16 mouse cellular contexts compared by ENCODE assay signal in the genomic region with DNA sequence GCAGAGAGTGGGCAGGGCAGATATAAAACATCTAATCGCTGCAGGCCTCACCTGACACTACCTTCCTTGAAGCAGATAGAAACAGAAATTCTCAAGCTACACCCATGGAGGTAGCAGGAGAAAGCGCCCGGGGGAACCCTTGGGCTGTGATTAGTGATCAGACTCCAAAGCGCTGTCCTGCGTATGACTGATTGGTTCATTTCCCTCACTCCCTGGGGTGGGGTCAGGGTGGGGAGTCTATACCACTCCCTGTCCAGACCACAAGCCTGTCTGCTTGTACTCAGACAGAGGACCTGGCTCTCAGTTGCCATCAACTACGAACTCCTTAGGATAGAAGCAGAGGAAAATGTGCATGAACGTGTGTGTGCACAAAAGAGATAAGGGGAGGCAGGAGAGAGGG.
"Had no signal": no experiment of that assay in that cellular context is flagged by ENCODE, and none has a peak within 500 bp of the region (broad histone marks: within the 10 kb centered on the region; RNA-seq: fewer than 3 reads in every experiment).

No protein-coding gene starts in this region.

- H3K4me3 ChIP-seq: layer of hippocampus, adult 2 months; limb, embryonic 12.5 days; liver, embryonic 15.5 days had no signal

- H3K4me2 ChIP-seq: limb, embryonic 12.5 days; liver, embryonic 15.5 days; midbrain, embryonic 11.5 days had no signal

- H3K9me3 ChIP-seq: limb, embryonic 12.5 days; liver, embryonic 15.5 days had no signal

- H3K4me1 ChIP-seq: limb, embryonic 12.5 days; liver, embryonic 15.5 days had no signal

- H3K36me3 ChIP-seq: limb, embryonic 12.5 days; liver, embryonic 15.5 days had no signal

- H3K27me3 ChIP-seq: limb, embryonic 12.5 days; liver, embryonic 15.5 days had no signal

- H3K27ac ChIP-seq: kidney, postnatal 0 days; layer of hippocampus, adult 2 months; limb, embryonic 12.5 days; liver, embryonic 15.5 days; stomach, postnatal 0 days had no signal

- H3K9ac ChIP-seq: limb, embryonic 12.5 days; liver, embryonic 15.5 days had no signal

- DNase-seq: kidney, adult 2 months; kidney, postnatal 25 days; layer of hippocampus, adult 9-11 months; lung, adult 2 months; lung, postnatal 14 days; lung, postnatal 4 days; midbrain, embryonic 14.5 days; thymus, adult 2 months; thymus, postnatal 14 days; thymus, postnatal 4 days had no signal
